Mouse (Mus musculus): ENCODE data around the gene Hils1.
"Not testable (repeated sequence)": the region's sequence is repeated elsewhere in the genome, so short reads cannot be mapped to it uniquely, and the experiment has no call there.

Gene Hils1

DNA sequence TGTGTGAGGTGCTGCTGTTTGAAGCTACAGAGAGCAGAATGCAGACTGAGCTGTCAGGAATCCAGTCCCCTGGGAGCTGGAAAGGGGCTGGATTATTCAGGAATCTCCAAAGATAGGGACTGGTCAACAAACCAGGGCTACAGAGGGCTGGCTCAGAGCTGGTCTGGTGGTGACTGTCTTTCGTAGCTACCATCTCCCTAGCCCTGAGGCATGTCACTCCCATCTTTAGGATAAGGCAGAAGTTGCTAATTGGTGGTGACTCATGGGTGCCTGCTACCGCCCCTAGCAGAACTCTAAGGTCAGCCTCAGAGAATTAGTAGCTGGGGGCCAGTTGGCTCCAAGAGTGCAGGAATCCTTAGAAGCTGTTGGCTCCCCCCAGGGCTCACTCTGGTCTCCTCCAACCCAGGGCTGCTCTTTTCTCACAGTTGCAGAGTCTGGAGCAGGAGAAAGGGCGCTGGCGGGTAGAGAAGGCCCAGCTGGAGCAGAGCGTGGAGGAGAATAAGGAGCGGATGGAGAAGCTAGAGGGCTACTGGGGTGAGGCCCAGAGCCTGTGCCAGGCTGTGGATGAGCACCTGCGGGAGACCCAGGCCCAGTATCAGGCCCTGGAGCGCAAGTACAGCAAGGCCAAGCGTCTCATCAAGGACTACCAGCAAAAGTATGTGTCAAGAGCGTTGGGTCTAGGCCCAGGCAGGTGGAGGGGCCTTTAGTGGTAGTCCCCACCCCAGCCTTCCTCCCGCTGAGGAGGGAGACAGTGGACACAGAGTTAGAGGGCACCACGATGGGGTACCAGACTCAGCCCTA lies 36.9 kb downstream of the Hils1 start:
- peak; percentile 81 for DNase-seq (ENCODE audit: low read depth, low spot score)

DNA sequence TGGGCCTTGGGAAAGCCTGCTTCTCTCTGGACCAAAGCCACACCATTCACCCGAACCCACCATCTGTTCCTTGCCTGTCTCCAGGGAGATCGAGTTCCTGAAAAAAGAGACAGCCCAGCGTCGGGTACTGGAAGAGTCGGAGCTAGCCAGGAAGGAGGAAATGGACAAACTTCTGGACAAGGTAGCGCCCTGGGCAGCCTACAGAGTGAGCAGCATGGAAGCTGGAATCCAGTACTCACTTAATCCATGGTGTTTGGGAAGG lies 37.5 kb downstream of the Hils1 start:
- DNase-seq (ENCODE audit: low read depth, low spot score) = no peak

DNA sequence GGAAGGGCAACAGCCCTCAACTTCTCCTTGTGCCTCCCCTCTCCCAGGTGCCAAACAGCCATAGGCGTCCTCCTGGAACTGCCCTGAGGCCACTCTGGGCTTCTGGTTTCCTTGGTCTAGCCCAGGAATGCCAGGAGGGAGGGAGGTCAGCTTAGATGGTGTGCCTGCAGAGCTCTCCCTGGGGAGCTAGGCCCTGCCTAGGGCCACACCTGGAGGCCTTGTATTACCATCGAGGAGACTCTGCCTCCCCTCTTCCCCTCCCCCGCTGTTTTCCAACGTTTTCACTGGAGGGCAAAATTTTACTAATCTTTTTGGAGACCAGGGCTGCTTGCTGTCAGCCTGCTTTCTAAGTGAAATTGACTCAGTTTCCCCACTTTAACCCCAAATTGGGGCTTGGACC lies 38.6 kb downstream of the Hils1 start:
- no peak for DNase-seq (ENCODE audit: low read depth, low spot score)

DNA sequence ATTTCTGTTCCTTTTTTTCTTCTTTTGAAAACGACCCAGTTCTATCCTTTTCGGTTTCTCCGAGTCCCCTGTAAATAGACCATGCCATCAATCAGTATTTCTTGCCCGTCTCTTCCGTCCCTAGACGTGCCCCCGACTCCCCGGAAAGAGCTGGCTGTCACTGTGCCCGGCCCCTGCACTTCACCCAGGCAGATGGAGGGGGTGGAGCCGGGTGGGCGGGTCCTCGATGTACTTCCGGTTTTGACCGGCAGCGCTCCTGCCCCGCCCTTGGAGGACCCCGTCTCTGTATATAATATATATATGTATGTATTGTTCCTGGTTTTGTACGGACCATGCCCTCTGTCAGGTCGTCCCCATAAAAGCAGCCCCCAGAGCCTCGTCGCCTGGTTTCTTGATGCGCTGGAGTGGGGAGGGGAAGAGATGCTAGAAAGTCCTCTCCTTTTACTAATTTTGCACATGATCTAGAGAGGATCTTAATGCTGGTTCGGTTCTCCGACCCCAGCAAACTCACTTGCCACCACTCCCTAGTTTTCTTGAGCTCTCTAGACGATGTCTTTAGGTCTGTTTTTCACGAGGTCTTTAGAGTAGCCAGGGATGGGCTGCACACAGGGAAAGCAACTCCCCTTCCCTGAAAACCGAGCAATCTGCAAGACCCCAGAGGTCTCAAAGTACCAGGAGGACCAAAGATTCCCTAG lies 39.3 kb downstream of the Hils1 start:
- no peak for DNase-seq (ENCODE audit: low read depth, low spot score)

DNA sequence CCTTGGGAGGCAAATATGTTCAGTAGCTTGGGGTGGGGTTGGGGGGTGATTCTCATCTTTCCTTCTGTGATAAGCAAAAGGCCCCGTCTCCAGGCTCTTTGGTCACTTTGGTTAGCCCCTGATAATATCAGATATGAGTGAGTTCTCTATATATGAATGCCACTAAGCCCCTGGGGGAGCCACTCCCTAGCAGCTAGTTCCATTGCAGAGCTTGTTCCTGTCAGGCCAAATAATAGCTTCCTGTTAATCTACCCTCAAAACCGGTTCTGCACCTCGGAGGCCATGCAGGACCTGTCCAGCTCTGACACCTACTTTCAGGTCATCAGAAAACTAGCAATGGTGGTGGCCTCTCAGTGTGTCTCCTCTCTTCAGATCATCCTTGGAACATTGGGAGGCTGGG lies 40.0 kb downstream of the Hils1 start:
- no peak for DNase-seq (ENCODE audit: low read depth, low spot score)

DNA sequence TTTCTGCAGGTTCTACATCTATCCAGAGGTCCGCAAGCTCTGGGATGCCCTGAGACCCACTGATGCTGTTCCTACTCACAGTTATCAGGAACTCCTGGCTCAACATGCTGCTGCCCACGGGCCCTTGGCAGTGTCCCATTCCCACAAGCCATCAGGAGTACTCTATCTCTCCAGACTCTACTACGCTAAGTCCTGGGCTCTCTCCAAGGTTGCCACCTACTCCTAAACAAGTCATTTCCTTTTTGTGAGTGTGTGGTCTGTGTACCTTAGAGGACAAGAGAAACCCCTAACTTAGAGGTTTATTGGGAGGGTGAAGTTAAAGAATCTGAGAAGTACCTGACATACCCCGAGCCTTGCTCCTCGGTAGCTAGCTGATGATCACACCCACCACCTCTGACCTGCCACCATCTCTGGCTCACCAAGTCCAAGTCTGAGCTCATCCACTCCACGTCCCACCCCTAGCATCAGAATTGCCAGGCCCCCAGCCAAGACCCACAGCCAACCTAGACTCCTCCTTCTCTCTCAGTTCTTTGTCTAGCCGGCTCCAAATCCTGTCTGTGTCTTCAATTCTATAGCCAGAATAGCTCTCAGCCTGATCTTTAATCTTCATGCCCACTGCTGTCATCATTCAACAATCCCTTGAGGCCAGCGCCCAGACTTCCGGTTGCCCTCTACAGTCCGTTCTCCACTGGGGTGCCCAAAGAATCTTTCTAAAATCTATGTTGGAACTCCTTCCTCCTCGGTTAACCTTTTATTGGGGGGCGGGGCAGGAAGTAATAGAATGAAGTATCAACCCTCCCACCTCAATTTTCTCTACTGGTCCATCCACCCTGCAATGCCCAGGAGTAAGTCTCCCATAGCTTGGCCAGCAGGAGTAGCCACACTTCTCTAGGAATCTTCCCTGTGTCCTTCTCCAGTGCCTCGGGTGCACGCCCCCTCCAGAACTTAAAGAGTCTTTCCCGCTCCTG lies 41.6 kb downstream of the Hils1 start:
- peak; percentile 86 for DNase-seq (ENCODE audit: low read depth, low spot score)

DNA sequence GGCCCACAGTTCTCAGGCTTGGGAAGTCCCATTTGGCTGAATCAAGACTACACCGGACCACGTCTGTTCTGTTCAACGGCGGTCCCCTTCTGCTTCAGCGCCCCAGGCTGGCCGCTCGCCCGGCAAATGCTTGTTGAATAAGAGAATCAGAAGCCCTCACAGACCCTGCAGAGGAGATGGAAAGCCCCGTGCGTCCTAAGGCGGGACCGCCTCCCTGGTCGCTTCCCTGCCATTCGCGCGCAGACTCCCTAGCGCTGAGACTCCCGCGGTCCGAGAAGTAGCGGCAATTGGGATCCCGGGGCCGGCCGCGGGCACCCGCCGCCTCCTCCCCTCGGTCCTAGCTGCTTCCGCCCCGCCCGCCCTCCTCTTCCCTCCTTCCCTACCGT lies 42.2 kb downstream of the Hils1 start, which contains the start of gene Samd14:
Samd14 (plus strand) TSS at position 251 of the 386 bp plus-strand sequence.
- DNase-seq (ENCODE audit: low read depth, low spot score) = peak; percentile 83

DNA sequence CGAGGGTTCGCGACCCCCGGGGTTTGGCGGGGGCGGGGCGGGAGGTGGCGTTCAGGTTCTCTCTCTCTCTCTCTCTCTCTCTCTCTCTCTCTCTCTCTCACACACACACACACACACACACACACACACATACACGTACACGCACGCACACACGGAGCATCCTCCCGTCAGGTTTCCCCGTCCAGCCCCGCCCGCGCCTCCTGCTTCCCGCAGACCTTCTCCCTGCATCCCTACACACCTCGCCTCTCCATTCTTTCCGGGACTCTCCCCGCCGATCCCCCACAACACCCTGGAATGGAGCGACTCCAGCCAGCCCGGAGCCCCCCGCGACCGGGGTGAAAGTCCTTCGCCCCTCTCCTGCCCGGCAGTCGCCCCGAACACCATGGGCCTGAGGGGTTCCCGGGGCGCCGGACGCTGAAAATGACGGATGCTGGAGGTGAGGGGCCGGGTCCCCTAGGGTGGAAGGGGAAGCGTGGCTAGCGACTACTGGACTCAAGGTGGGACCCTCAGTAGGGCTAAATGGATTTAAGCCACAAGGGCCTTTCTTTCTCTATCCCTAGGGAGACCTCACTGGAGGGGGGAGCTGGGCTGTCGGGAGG lies 42.8 kb downstream of the Hils1 start:
- no peak for DNase-seq (ENCODE audit: low read depth, low spot score)

DNA sequence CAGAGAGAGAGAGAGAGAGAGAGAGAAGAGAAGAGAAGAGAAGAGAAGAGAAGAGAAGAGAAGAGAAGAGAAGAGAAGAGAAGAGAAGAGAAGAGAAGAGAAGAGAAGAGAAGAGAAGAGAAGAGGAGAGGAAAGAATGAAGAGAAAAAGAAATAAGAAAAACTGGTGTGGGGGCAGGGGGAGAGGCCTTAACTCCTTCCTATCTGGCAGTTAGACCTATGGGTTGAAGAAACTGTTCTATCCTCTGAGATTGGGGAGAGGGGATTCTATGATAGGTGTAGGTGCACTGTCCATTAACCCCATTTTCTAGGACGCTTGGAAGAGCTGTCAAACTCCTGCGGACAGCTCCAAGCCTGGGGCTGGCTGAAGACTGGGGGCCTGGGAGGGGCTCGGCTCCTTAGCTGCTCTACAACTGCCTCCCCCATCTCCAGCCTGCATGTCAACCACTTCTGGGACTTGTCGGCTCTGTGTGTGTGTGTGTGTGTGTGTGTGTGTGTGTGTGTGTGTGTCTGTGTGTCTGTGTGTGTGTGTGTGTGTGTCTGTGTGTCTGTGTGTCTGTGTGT lies 43.5 kb downstream of the Hils1 start:
- not testable (repeated sequence) for DNase-seq (ENCODE audit: low read depth, low spot score)

DNA sequence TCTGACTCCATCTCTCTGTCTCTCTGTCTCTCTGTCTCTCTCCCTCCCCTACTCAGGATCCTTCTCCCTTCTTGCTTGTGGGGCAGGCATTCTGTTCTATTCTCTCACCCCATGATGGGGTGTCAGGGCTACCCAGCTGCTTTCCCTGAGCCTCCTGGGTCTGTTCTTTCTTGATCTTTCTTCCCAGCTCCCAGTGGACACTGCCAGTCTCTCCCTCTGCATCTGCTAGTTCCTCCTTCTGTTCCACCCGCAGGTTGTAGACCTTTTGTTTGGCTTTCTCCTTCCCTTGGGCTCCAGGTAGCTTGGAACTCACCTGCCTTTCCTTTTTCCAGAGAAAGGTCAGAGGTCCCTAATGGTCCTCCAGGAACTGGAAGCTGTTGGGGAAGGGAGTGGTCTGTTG lies 44.0 kb downstream of the Hils1 start:
- no peak for DNase-seq (ENCODE audit: low read depth, low spot score)

DNA sequence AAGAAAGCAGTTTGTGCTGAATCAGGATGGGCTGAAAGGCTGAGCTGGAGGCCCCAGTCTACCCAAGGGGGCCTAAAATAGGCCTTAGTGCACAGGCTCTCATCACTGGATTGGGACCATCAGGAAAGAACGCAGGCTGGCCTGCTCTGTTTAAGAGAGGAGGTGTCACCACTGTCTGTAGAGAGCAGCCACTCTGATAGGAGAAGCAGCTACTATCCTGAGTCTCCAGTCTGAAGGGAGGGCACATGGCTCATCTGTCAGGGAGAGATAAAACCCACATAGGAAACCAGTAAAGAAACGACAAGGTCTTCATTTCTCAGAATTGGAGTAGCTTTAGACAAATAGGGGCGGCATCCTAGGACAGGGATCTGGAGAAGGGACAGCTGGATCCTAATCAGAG lies 44.7 kb downstream of the Hils1 start:
- no peak for DNase-seq (ENCODE audit: low read depth, low spot score)

DNA sequence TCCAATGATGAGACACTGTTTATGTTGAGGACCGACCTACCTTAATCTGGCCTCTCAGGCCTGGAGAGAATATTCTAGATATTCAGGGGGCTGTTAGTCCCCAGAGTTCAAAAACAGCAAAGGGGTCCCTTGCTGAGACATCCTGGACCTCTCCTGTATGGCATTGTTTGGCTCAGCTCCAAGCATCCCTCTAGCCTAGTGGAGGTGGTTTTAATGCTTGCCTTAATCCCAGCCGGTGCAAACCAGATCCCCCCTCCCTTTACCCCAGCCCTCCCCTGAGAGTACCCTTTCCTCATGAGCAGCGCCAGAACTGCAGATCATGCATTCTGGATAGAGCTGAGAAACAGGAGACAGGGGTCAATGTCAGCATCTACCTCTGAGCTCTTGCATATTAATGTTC lies 45.1 kb downstream of the Hils1 start:
- no peak for DNase-seq (ENCODE audit: low read depth, low spot score)

DNA sequence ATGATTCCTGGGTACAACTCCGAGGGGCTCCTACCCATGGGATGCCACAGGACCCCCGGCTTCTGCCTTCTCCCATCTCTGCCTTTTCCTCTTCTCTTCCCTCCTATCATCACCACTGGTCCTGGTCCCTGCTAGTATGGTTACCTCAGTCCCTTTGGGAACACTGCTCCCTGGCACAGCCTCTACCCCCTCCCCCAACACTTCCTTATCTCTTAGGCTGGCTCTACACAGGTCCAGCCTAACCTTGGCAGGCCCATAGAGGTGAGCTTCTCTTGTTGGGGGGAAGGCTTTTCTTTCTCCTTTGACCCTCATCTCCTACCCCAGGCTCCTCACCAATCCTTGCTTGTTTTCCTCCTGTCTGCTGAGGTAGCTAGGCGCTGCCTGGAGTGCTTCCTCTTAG lies 48.1 kb downstream of the Hils1 start:
- DNase-seq (ENCODE audit: low read depth, low spot score) = no peak

Data from 3T3-L1 (cell line).